Mouse (Mus musculus) small intestine, adult 2 months (tissue): ENCODE measurements around the gene Zbtb38.

Source experiments
- CTCF ChIP-seq: fragments of 200-500 bp; IDR thresholded peaks from 2 replicates; pipeline ENCODE4 v1.5.1; 2012; ENCODE audit warnings: low read depth, mild to moderate bottlenecking, control low read depth, inconsistent platforms, low read length, moderate library complexity, mixed read lengths; ENCODE audit not compliant: insufficient replicate concordance, insufficient read length; ENCODE audit errors: extremely low read depth
- POLR2A ChIP-seq: fragments of 200-500 bp; IDR thresholded peaks from 2 replicates; pipeline ENCODE4 v1.6.1; 2012; ENCODE audit warnings: low read depth, mild to moderate bottlenecking, control low read depth, inconsistent platforms, low read length, moderate library complexity

DNA sequence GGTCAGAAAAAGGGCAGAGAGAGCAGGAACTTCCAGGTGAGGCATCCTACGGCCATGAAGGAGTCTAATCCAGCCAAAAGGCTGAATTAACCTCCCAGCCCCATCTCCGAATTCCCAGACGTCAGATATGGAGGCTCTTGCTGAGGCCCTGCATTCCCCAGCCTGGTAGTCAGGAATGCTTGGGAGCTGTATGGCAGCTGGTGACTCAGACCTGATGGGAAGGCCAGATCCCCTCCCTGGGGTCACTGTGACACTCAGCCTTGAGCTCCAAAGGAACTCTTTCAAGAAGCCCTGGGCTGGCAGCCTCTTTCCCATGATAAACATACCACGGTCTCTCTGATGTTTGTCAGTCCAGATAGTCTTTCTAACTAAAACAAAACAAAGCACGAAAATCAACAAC, 30.6 kb upstream of the Zbtb38 start:
- TF ChIP-seq POLR2A (no peak), CTCF (no peak)
